Mouse (Mus musculus): ENCODE measurements around the gene Pi4k2a. TPM values are rescaled to one million over a fixed set of nuclear protein-coding genes. Genes with fewer than 3 reads are reported as not detected.
A peak's percentile ranks its signal among the peaks of the same experiment; 100 is the strongest.

The Pi4k2a gene
- 10 to 100 TPM; 17.7 to 23.2 (median 22.2) TPM for total RNA-seq (2022)

DNA sequence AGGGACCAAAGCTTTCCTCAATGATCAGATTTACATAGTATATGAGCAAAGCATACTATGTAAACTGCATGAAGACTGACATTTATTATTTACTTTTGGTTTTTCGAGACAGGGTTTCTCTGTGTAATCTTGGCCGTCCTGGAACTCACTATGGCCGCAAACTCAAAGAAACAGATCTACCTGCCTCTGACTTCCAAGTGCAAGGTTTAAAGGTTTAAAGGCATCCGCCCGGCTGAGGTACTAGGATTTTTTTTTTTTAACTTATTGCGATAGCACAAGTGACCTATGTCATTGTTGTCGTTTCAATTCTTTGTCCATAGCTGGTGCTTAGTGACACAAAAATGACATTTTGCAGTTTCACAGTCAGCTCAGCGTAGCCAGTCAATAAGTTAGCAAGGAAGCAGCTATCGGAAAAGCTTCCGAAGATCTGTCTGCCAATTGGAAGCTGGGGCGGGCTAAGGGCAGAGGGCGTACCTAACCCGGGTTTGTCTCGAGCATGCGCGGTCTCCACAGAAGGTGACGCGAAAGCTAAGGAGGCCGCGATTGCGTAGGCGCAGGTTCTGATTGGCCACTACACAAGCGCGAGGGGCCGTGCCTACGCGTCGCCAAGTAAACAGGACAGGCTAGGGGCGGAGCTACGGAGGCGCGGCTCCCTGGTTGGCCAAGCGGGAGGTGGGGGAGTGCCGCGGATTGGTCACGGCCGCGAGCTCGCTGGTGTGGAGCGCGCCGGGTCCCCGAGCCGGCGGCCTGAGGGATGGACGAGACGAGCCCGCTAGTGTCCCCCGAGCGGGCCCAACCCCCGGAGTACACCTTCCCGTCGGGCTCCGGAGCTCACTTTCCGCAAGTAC is at the start of gene Pi4k2a:
TSS of gene Pi4k2a (plus strand) at position 723 of the 848 bp plus-strand sequence.
- peak; percentile 100 for DNase-seq (ENCODE audit: low spot score)

DNA sequence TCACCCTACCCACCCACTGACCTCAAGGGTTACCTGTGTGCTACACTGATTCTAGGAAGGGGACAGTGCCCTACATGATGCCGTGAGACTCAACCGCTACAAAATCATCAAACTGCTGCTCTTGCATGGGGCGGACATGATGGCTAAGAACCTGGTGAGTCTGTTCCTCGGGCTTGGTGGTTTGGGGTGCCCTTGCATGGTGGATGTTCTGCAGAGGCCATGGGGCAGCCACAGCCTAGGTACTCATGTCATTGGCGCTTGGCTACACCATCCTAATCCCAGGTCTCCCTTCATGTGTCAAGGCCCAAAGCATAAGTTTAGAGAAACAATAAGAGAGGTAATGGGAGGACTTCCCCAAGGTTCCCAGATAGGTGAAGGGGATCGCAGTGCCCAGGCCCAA is 46.3 kb upstream of the Pi4k2a start:
- no peak for DNase-seq (ENCODE audit: low spot score)

DNA sequence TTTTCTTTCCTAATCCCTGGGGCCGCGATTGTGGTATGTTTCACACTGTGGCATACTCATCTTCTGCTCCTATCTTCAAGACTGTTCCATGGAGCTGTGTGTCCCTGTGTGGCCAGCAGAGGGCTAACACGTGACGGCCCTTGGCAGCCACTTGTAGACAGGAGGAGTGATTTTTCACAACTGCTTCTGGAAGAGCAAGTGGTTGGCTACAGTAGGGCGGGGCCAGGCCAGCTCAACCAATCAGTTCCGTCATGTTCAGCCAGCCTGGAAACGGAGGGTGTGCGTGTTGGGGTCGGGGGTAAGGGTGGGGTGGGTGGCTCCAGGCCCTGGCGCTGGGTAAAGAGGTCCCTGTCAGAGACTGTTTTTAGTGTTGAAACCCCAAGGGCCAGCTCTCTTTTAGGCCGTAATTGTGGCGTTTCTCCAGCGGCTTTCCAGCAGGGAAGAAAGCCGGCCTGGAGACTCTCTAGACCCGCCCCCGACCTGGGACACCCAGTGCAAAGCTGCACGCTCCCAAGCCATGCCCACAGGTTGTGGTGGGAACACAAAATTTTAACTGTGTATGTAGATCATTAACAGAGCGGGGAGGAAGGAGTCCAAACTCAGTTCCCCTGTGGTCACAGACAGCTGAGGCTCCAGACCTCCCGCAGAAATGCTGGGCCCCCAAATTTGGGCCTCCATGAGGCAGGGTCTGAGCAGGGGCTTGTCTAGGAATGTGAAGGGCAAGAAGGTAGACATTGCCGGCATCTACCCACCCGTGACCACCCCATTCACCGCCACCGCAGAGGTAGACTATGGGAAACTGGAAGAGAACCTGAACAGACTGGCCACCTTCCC is 44.8 kb upstream of the Pi4k2a start, which contains the start of gene Hoga1:
TSS of gene Hoga1 (plus strand) at position 342 of the 834 bp plus-strand sequence.
- DNase-seq (ENCODE audit: low spot score) = peak; percentile 81

DNA sequence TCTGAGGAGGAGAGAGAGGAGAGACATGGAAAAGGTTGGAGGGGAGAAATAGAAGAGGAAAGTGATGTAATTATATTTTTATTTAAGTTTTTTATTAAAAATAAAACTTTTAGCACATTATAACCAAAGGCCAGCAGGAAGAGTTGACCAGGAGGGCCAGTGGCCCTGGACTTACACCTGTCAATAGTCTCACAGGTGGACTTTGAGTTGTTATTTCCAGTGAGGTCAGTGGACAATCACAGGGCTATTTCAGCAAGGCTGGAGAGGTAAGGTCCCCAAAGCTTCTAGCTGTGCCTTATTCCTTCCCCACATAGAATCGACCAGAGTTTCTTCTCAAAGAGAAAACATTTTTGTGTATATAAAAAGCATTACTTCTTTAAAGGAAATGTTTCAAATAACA is 40.0 kb upstream of the Pi4k2a start:
- no peak for DNase-seq (ENCODE audit: low spot score)

DNA sequence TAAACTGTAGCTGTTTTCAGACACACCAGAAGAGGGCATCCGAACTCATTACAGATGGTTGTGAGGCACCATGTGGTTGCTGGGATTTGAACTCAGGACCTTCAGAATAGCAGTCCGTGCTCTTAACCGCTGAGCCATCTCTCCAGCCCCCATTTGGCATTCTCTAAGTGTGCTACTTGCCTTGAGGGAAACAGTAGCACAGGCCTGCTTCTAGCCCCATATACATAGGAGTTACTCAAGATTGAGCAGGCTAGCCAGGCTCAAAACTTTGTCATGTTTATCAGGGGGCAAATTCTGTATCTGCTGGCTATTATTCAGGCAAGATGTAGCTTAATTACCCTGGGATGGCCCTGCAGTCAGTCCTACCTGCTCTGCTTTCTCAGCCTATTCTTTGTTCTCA is 38.9 kb upstream of the Pi4k2a start:
- no peak for DNase-seq (ENCODE audit: low spot score)

DNA sequence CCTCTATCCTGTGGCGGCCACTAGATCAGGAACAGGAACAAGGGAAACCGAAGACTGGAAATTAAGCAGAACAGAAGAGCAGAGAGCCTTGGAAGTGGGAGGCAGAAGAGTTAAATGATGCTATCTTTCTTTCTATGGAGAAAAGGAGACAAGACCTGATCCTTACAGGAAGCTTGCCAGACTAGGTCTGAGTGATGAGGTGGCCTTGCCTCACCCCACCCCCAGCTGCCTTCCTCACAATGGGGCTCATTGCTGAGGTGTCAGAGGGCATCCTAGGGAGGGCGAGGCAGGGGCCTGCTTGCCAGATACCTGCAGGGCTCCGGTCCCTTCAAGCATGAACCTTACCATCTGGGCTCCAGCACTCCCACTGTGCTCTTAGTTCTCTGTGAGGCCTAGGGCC is 38.3 kb upstream of the Pi4k2a start, which contains the start of gene 4933411K16Rik:
TSS of gene 4933411K16Rik (plus strand) at position 301 of the 400 bp plus-strand sequence.
- no peak for DNase-seq (ENCODE audit: low spot score)

DNA sequence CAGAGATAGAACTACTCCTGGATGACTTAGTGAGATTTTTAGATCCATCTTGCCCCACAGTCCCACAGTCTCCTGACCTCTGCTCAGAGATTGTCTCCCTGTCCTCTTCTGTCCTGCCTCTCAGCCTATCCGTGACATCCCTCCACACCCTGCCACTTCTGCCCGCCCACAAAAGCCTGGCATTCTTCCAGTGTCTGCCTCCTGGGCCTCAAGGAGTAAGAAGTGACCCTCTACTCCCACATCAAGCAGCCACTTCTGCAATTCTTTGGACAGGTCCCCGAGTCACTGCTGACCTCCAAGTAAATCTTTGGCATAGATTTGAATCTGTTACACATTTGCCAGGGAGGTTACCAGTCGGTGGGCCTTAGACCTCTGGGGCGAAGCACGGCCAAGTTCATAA is 36.0 kb upstream of the Pi4k2a start:
- no peak for DNase-seq (ENCODE audit: low spot score)

DNA sequence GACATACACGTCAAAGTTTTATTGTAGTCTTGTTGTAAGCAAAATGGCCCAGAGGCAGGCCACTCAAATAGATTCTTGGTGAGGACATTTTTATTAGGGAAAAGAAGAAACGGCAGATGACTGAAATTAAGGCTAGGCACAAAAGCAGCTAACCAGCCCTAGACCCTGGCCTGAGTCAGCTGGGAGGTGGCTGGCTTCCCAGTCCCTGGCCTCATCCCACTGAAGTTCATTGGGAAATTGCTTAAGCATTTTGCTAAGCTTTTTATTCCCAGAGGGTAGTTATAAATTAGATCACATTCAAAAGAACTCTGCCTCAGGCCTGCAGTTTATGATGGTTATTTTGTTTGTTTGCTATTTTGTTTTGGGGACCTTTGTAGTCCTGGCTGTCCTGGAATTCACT is 34.4 kb upstream of the Pi4k2a start:
- DNase-seq (ENCODE audit: low spot score) = peak; percentile 59

DNA sequence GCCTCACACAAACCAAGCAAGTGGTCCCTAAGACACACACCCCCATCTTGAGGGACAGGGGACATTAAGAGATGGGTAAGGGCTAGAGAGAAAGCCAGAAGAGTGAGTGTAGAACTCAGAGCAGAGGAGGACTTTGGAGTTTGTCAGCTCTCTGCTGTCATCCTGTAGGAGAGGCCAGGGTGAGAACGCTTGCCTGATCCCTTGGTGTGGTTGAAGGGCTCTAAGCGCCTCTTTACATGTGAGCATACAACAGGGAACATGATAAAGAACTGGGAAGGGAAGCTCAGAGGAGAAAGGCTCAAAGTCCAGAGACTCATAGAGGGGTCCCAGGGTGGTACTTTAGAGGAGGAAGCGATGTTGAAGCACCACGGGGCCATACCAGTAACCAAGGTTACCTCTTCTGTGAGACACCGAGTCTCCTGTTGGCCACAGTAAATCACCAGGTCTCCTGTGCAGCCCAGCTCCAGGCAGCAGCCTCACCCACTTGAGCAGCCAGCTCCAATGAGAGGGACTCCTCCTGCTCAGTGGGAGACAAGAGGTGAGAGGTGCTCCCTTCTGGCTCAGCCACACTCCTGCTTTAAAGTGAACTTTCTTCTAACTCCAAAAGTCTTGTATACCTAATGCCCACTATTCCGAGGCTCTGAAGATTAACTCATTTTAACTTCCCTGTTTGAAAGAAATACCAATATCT is 33.4 kb upstream of the Pi4k2a start:
- no peak for DNase-seq (ENCODE audit: low spot score)

DNA sequence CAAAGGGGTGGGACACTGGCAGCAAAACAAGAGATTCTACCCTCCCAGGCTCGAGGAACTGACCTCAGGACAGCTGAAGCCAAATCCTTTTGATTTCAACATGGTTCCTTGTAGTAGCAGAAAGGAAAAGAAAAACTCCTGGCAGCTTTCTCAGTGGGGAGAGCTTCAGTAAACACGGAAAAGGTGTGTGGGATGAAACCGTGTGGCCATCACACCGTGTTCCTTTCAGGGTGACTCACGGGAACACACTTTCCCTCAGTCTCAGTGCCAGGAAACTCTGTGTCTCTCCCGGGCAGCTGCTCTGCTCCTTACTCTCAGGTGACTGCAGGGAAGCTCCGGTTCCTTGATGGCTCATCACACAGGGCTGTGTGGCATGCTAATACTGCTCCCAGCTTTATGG is 31.8 kb upstream of the Pi4k2a start:
- no peak for DNase-seq (ENCODE audit: low spot score)

DNA sequence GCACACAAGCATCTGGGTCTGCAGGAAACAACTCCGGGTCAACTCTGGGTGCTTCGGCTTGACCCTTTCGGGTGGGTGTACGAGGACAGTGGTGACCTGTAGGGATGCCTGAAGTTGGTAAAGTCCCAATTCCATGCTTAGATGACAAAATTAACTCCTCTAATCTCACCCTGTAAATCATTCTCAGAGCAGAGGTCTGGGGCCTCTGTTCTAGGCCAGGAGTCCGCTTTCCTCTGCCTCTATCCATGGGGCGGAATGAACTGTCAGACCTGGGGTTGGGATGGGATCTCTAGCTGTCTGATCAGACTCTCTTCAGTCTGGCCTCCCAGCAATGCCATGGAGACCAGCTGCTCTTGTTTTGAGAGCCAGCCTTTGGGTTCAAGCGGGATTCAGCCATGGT is 28.8 kb upstream of the Pi4k2a start:
- no peak for DNase-seq (ENCODE audit: low spot score)

DNA sequence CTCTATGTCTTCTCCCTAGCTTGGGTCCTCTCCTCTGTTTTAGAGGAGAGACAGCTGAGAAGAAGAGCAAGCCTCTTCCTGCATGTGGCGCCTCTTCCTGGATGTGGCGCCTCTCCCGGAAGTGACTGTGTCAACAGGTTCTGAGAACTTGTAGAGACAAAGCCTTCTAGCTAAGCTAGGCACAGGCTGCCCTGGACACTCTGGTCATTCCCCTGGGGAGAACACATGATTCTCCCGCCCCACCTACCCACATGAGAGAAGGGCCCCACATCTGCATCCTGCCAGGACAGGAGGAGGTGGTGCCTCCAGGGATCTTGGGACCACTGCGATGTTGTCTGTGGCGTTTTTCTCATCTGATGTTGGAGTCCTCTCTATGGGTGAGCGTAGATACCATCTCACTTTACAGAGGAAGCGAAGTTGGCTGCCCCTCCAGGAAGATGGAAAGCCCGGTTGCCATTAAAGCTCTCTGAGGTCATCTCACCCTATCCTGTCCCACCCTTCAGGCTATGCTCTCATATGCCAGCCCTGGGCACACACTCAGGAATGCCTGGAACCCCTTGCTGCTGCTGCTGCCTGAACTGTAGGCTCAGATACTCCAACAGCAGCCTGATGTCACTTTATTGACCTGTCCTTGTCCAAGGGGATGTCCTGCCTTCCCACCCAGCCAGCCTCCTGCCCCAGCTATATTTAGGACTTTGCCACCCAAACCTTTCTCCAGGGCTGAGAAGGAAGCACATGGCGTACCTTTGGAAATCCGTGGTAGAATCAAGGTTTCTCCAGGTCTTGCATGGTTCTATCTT is 21.6 kb upstream of the Pi4k2a start:
- peak; percentile 28 for DNase-seq (ENCODE audit: low spot score)

DNA sequence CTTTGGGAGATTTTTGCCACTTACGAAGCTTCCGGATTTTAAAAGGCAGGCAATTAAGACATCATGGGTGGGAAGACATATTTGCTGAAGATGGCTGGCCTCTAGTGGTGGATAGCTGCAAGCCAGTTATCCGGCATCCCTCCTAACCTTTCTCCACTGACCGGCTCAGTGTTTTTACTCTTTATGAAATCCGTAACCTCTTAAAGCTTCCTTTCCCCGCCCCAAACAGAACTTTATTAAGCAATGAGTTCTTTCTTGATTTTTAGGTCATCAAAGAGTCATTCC is 21.1 kb upstream of the Pi4k2a start:
- DNase-seq (ENCODE audit: low spot score) = peak; percentile 53

DNA sequence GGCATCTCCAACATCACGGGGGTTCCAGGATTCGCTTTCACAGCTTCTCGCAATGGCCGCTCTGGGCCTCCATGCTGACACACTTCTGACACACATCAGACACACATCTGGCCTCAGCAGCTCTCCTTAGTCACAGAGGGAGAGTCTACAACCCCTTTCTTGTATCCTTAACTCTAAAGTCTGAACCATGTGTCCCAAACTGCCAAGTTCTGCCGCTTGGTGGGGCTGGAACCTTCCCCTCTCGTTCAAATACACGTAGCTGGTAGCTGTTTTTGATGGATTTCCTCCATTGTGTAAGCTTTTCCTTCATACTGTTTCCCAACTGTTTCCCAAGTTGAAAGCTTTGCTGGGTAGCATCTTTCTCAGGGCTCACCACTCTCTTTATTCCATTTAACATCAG is 19.0 kb upstream of the Pi4k2a start:
- no peak for DNase-seq (ENCODE audit: low spot score)

DNA sequence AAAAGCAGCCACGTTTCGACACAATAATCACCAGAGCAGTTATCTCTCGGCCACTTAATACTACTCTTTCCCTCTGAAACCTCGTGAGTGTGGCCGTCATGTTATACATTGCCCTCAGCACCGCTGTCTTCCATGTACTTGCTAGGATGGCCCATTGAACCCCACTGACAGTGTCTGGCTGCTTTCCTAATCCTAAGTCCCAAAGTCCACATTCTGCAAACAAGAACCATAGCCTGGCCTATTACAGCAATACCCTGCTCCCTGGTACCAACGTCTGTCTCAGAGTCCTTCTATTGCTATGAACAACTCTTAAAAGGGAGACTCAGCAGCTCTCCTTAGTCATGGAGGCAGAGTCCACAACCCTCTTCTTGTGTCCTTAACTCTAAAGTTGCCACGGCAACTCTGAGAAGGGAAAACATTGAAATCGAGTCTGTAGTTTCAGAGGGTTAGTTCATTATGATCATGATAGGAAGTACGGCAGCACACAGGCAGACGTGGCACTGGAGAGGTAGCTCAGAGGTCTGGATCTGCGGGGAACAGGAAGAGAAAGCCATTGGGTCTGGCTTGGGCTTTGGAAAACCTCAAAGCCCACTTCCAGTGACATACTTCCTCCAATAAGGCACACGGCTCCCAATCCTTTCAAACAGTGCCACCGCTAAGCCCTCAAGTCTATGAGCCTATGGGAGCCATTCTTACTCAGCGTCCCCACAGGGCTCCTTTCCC is 18.2 kb upstream of the Pi4k2a start:
- DNase-seq (ENCODE audit: low spot score) = no peak

DNA sequence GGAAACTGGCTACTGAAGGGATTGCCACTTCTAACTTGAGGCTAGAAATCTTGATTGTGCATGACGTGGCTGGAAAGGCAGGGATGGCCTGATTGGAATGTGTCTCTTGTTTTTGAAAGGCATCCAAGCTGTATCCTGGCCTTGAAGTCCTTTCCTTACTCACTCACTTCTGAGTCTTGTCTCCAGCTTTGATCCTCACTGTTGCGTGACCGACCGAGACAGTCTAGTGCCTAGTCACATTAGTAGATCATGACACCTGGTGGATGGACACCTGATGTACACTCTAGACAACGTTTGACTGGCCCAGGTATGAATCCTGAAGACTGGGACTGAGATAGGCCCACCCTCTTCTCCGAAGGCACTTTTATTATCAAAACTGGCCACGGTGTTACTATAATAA is 17.5 kb upstream of the Pi4k2a start:
- no peak for DNase-seq (ENCODE audit: low spot score)

DNA sequence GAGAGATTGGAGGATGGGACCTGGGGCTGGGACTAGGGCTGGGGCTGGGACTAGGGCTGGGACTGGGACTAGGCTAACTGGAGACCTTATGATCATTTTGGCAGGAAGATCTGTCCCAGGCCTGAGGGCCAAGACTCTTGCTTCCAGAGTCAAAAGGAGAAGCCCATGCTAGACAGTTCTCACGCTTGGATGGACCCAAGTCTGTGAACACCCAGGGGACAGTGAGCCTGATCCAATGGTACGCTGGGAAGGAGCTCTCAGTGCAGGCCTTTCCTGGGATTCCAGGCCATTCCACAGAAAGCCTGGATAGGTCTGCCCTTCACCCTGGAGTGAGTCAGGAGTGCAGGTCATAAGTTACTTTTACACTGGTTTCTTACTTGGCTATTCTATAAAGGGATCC is 15.2 kb upstream of the Pi4k2a start:
- DNase-seq (ENCODE audit: low spot score) = peak; percentile 13

DNA sequence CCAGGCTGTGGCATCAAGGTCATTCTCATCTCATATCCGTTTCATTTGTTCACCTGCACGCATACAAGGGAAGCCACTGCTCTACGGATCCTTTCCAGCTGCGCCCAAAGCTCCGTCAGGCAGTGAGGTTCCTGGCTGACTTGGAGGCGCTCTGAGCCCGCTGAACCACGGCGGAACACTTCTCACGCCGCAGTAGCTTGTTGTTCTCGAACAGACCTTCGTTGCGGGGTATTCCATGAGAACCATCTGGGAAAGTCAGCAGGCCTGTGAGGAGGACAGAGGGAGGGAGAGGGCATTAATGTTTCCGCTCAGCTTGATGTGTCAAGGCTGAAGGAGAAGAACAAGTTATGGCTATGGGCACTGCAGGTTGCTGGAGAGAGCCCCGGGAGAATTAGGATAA is 14.3 kb upstream of the Pi4k2a start:
- DNase-seq (ENCODE audit: low spot score) = no peak

DNA sequence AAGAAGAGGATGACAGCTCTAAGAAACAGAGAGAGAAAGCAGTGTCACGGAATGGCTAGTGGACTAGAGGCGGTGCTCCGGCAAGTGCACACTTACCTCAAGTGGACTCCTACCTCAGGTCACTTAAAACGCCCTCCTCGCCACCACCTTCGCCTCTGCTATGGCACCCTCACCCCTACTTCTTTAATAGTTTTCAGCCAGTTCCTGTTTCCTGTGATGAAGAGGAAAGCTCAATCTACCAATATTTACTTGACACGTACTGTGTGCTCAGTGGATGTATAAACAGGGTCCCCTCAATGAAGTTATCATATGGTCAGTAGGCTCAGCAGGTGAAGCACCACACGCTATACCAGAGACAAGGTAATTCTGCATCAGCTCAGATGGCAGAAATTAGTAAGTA is 11.7 kb upstream of the Pi4k2a start:
- DNase-seq (ENCODE audit: low spot score) = no peak

DNA sequence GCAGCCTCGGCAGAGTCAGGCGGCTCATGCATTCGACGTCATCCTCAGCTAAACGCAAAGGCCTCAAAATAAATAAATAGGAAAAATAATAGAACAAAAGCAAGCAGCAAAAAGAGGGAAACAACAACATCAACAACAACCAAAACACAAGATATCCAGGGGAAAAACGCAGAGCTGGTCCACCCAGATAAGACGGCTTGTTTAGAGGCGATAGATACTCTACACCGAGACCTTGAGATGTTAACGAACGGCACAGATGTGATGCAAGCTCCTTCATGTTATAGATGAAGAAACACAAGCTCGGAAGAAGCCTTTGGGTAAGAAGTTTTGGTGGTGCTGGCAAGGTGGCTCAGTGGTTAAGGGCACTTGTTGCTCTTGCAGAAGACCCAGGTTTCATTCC is 11.3 kb upstream of the Pi4k2a start:
- DNase-seq (ENCODE audit: low spot score) = no peak

DNA sequence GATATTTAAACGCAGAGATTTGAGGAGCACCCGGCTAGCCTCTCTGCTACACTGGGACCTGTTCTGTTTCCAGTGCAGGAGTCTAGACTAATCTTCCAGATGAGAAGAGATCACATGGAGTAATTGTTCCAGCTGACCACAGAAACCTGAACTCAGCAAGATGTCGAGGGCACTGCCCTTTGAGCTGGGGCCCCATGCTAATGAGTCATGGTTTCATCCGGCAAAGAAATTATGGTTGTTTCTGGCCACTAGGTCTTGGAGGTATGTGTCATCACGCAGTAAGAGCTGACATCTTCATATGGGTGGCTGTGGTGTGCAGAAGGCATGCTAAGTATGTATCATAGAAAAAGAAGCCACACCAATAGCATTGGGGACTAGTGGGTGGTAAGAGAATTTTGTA is 10.3 kb upstream of the Pi4k2a start:
- DNase-seq (ENCODE audit: low spot score) = no peak

All from heart, adult 8-10 months (tissue).